Mouse (Mus musculus): ENCODE results near the gene Itih2. TPM values are rescaled to one million over a fixed set of nuclear protein-coding genes. Genes with fewer than 3 reads are reported as not detected.

Gene Itih2
- polyA plus RNA-seq, 1 experiment = not detected

GRCm38 (mm10) chr2:10076675-10077074, 54.5 kb downstream of the Itih2 start:
- H3K4me1 ChIP-seq (ENCODE audit: control insufficient read depth, insufficient read depth, insufficient read length, low read length) = peaks cover 32% of the 10 kb centered on the region
- no peak overlapping the region for H3K4me3 ChIP-seq (ENCODE audit: low read depth, low read length)
- TF ChIP-seq CTCF (IDR thresholded peaks at IDR 0.05; ENCODE audit: extremely low read depth, insufficient read length, insufficient replicate concordance, low read depth, low read length) (no peak), POLR2A (IDR thresholded peaks at IDR 0.05; ENCODE audit: low read depth, low read length) (no peak)
- WGBS = 65% methylated on average over 8 of the region's 8 CpGs
- no peaks in the 10 kb centered on the region for H3K27me3 ChIP-seq (ENCODE audit: control insufficient read depth, insufficient read depth, low read length)
- no peak overlapping the region for H3K27ac ChIP-seq (ENCODE audit: insufficient read depth, low read depth, low read length)
- H3K36me3 ChIP-seq (ENCODE audit: control insufficient read depth, insufficient read depth, low read length) = peaks cover 8% of the 10 kb centered on the region; the same call in 1 of the 2 replicates

- H3K4me1 ChIP-seq (ENCODE audit: control insufficient read depth, insufficient read depth, insufficient read length, low read length) = peaks cover 31% of the 10 kb centered on the region
- WGBS = 34% methylated on average over 7 of the region's 7 CpGs
These were observed 56.7 kb downstream of the Itih2 start for GRCm38 (mm10) chr2:10074470-10074869.

GRCm38 (mm10) chr2:10071751-10072150, 59.4 kb downstream of the Itih2 start:
- no peak overlapping the region for H3K27ac ChIP-seq (ENCODE audit: insufficient read depth, low read depth, low read length)
- WGBS = 73% methylated on average over 7 of the region's 7 CpGs
- no peaks in the 10 kb centered on the region for H3K27me3 ChIP-seq (ENCODE audit: control insufficient read depth, insufficient read depth, low read length)
- no peak overlapping the region for H3K4me3 ChIP-seq (ENCODE audit: low read depth, low read length)
- peaks cover 19% of the 10 kb centered on the region for H3K4me1 ChIP-seq (ENCODE audit: control insufficient read depth, insufficient read depth, insufficient read length, low read length)
- peaks cover 33% of the 10 kb centered on the region for H3K36me3 ChIP-seq (ENCODE audit: control insufficient read depth, insufficient read depth, low read length)
- no peak for TF ChIP-seq POLR2A (IDR thresholded peaks at IDR 0.05; ENCODE audit: low read depth, low read length)
- no peak for TF ChIP-seq CTCF (IDR thresholded peaks at IDR 0.05; ENCODE audit: extremely low read depth, insufficient read length, insufficient replicate concordance, low read depth, low read length)

More at GRCm38 (mm10) chr2:10074470-10074869, 56.7 kb downstream of the Itih2 start:
- Histone ChIP-seq H3K4me3 (ENCODE audit: low read depth, low read length) (no peak overlapping the region), H3K36me3 (ENCODE audit: control insufficient read depth, insufficient read depth, low read length) (peaks cover 14% of the 10 kb centered on the region; the same call in 1 of the 2 replicates), H3K27me3 (ENCODE audit: control insufficient read depth, insufficient read depth, low read length) (no peaks in the 10 kb centered on the region), H3K27ac (ENCODE audit: insufficient read depth, low read depth, low read length) (peak overlapping the region; percentile 48; the same call in 1 of the 2 replicates)
- TF ChIP-seq POLR2A (IDR thresholded peaks at IDR 0.05; ENCODE audit: low read depth, low read length) (no peak), CTCF (IDR thresholded peaks at IDR 0.05; ENCODE audit: extremely low read depth, insufficient read length, insufficient replicate concordance, low read depth, low read length) (no peak)

GRCm38 (mm10) chr2:10058836-10059235, 72.4 kb downstream of the Itih2 start:
- 73% methylated on average over 5 of the region's 5 CpGs for WGBS
- no peak for TF ChIP-seq CTCF (IDR thresholded peaks at IDR 0.05; ENCODE audit: extremely low read depth, insufficient read length, insufficient replicate concordance, low read depth, low read length)
- TF ChIP-seq POLR2A (IDR thresholded peaks at IDR 0.05; ENCODE audit: low read depth, low read length) = no peak
- Histone ChIP-seq H3K4me3 (ENCODE audit: low read depth, low read length) (no peak overlapping the region), H3K27ac (ENCODE audit: insufficient read depth, low read depth, low read length) (no peak overlapping the region), H3K36me3 (ENCODE audit: control insufficient read depth, insufficient read depth, low read length) (peaks cover 75% of the 10 kb centered on the region), H3K27me3 (ENCODE audit: control insufficient read depth, insufficient read depth, low read length) (no peaks in the 10 kb centered on the region), H3K4me1 (ENCODE audit: control insufficient read depth, insufficient read depth, insufficient read length, low read length) (no peaks in the 10 kb centered on the region)

- TF ChIP-seq POLR2A (IDR thresholded peaks at IDR 0.05; ENCODE audit: low read depth, low read length) = no peak
- no peak for TF ChIP-seq CTCF (IDR thresholded peaks at IDR 0.05; ENCODE audit: extremely low read depth, insufficient read length, insufficient replicate concordance, low read depth, low read length)
- Histone ChIP-seq H3K27me3 (ENCODE audit: control insufficient read depth, insufficient read depth, low read length) (no peaks in the 10 kb centered on the region), H3K4me3 (ENCODE audit: low read depth, low read length) (no peak overlapping the region), H3K4me1 (ENCODE audit: control insufficient read depth, insufficient read depth, insufficient read length, low read length) (no peaks in the 10 kb centered on the region; the same call in 1 of the 2 replicates), H3K27ac (ENCODE audit: insufficient read depth, low read depth, low read length) (no peak overlapping the region), H3K36me3 (ENCODE audit: control insufficient read depth, insufficient read depth, low read length) (peaks cover 23% of the 10 kb centered on the region)
- 93% methylated on average over 1 of the region's 1 CpGs for WGBS
These were observed 79.2 kb downstream of the Itih2 start for GRCm38 (mm10) chr2:10051996-10052395.

- WGBS = 91% methylated on average over 3 of the region's 3 CpGs
- no peak for TF ChIP-seq POLR2A (IDR thresholded peaks at IDR 0.05; ENCODE audit: low read depth, low read length)
- TF ChIP-seq CTCF (IDR thresholded peaks at IDR 0.05; ENCODE audit: extremely low read depth, insufficient read length, insufficient replicate concordance, low read depth, low read length) = no peak
These were observed 80.3 kb downstream of the Itih2 start for GRCm38 (mm10) chr2:10050878-10051277.

GRCm38 (mm10) chr2:10049456-10049855, 81.7 kb downstream of the Itih2 start:
- H3K27me3 ChIP-seq (ENCODE audit: control insufficient read depth, insufficient read depth, low read length) = no peaks in the 10 kb centered on the region
- WGBS = 11% methylated on average over 10 of the region's 10 CpGs
- H3K4me1 ChIP-seq (ENCODE audit: control insufficient read depth, insufficient read depth, insufficient read length, low read length) = no peaks in the 10 kb centered on the region; the same call in 1 of the 2 replicates
- H3K27ac ChIP-seq (ENCODE audit: insufficient read depth, low read depth, low read length) = no peak overlapping the region
- peaks cover 2% of the 10 kb centered on the region; the same call in 1 of the 2 replicates for H3K36me3 ChIP-seq (ENCODE audit: control insufficient read depth, insufficient read depth, low read length)
- TF ChIP-seq POLR2A (IDR thresholded peaks at IDR 0.05; ENCODE audit: low read depth, low read length) = no peak
- TF ChIP-seq CTCF (IDR thresholded peaks at IDR 0.05; ENCODE audit: extremely low read depth, insufficient read length, insufficient replicate concordance, low read depth, low read length) = no peak
- no peak overlapping the region for H3K4me3 ChIP-seq (ENCODE audit: low read depth, low read length)

More at GRCm38 (mm10) chr2:10050878-10051277, 80.3 kb downstream of the Itih2 start:
- peaks cover 15% of the 10 kb centered on the region for H3K36me3 ChIP-seq (ENCODE audit: control insufficient read depth, insufficient read depth, low read length)
- no peaks in the 10 kb centered on the region for H3K27me3 ChIP-seq (ENCODE audit: control insufficient read depth, insufficient read depth, low read length)
- no peak overlapping the region for H3K27ac ChIP-seq (ENCODE audit: insufficient read depth, low read depth, low read length)
- H3K4me1 ChIP-seq (ENCODE audit: control insufficient read depth, insufficient read depth, insufficient read length, low read length) = no peaks in the 10 kb centered on the region; the same call in 1 of the 2 replicates
- H3K4me3 ChIP-seq (ENCODE audit: low read depth, low read length) = no peak overlapping the region
